Mouse (Mus musculus): ENCODE results near the gene Ociad2.

DNA sequence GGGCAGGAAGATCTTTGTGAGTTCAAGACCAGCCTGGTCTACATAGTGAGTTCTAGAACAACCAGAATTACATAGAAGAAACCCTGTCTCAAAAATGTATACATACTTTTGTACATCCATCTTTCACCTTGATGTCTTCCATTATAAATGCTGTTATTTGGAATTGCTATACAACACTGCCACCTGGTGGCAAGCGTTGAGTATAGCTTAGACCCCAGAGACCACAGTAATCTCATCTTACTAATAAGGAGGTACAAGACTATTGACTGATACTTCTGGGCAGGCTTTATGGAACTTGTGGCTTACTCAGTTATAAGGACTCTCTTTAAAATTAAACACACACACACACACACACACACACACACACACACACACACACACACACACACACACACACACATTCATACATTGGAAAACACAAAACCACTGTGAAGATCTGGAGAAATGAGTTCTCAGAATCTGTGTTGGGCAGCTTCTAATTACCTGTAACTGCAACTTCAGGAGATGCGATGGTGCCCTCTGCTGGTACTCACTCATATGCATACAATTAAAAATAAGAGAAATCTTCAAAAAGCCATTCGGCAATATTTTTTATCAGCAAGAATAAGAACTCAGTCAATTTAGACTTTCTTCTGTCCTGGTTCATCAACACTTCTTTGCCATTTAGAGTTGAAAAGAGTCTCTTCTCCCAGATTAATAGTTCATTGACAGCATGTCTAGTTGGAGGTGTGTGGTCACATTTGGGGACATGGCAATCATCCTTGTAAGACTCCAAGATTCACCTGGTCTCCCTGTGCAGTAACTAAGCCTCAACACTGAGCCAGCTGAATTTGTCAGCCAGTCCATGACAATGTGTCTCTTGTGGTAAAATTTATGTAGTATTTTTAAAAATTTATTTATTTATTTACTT, 42.2 kb upstream of the Ociad2 start:
- no peak for TF ChIP-seq CTCF (IDR thresholded peaks at IDR 0.05; ENCODE audit: borderline replicate concordance, control insufficient read depth, extremely low read depth, insufficient read depth, low read length, poor library complexity)
- no peak for TF ChIP-seq POLR2A (IDR thresholded peaks at IDR 0.05; ENCODE audit: control insufficient read depth, extremely low read depth, insufficient read depth, low read length, poor library complexity)
